Mouse (Mus musculus) lung, postnatal 0 days (tissue): Measurements from ENCODE around the gene Arl6.
A peak's percentile ranks its signal among the peaks of the same experiment; 100 is the strongest.

Experiments used
- CTCF ChIP-seq: IDR thresholded peaks from 2 replicates; pipeline ENCODE4 v1.5.1; 2016; ENCODE audit warnings: antibody characterized with exemption, mild to moderate bottlenecking
- EP300 ChIP-seq: IDR thresholded peaks from 2 replicates; pipeline ENCODE4 v1.6.1; 2016; ENCODE audit warnings: antibody characterized with exemption, mild to moderate bottlenecking, control low read depth

DNA sequence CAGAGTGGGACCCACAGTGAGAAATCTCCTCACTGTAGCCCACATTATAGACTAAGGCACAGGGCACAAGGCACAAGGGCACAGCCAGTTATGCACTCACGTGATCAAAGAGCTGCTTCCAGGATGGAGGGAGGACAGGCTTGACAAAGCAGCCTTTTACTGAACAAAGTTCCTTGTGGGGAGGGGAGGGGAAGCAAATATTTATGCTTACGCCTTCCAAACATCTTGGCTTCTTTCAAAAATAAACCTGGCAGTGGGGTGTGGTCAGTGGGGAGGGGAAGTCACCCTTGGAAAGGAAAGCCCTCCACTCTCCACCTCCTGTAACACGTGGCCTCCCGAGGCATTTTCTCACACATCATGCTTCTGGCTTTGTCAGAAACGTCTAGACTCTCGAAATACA, 52.9 kb downstream of the Arl6 start:
- no peak for TF ChIP-seq CTCF
- peak; percentile 60 for TF ChIP-seq EP300
